Mouse (Mus musculus) erythroblast, embryonic 14.5 days (primary cell): ENCODE results near the gene Rnf220. TPM values are rescaled to one million over a fixed set of nuclear protein-coding genes. Genes with fewer than 3 reads are reported as not detected.

Source experiments
- H3K27me3 ChIP-seq: 2 replicates; pipeline ENCODE4 v1.6.1; 2012; ENCODE audit warnings: inconsistent platforms; ENCODE audit not compliant: control insufficient read depth
- H3K36me3 ChIP-seq: 2 replicates; pipeline ENCODE4 v1.6.1; 2012; ENCODE audit warnings: mild to moderate bottlenecking, inconsistent platforms; ENCODE audit not compliant: control insufficient read depth
- H3K4me1 ChIP-seq: 2 replicates; pipeline ENCODE4 v1.6.1; 2012; ENCODE audit warnings: inconsistent platforms; ENCODE audit not compliant: control insufficient read depth
- H3K4me3 ChIP-seq: replicated peaks from 2 replicates; pipeline ENCODE3; 2012; ENCODE audit warnings: moderate library complexity, mild to moderate bottlenecking, inconsistent platforms
- H3K9me3 ChIP-seq: 2 replicates; pipeline ENCODE4 v1.6.1; 2012; ENCODE audit warnings: low read length, inconsistent platforms, mixed read lengths; ENCODE audit not compliant: control insufficient read depth
- GATA1 ChIP-seq: IDR thresholded peaks from 2 replicates; pipeline ENCODE4 v1.6.1; 2012; ENCODE audit warnings: low read length, inconsistent platforms, mixed read lengths
- TAL1 ChIP-seq: IDR thresholded peaks from 3 replicates; pipeline ENCODE4 v1.6.1; 2012; ENCODE audit warnings: low read length, inconsistent platforms, mixed read lengths
- polyA plus RNA-seq: library from polyadenylated mRNA; stranded (reverse); fragments of >175 nt; gene quantifications from 2 replicates; pipeline ENCODE4 v1.2.3, GENCODE M21; 2012

Rnf220 gene
- polyA plus RNA-seq, 1 experiment, result 5.1 TPM

GRCm38 (mm10) chr4:117231208-117231607 is 265.6 kb downstream of the Rnf220 start:
- Histone ChIP-seq H3K27me3 (no peaks in the 10 kb centered on the region), H3K36me3 (no peaks in the 10 kb centered on the region), H3K4me3 (no peak overlapping the region), H3K9me3 (no peaks in the 10 kb centered on the region), H3K4me1 (no peaks in the 10 kb centered on the region)
- no peak for TF ChIP-seq TAL1
- TF ChIP-seq GATA1, result no peak

GRCm38 (mm10) chr4:117230331-117230730 is 266.5 kb downstream of the Rnf220 start:
- H3K27me3 ChIP-seq, result no peaks in the 10 kb centered on the region
- H3K4me1 ChIP-seq, result no peaks in the 10 kb centered on the region
- H3K4me3 ChIP-seq, result no peak overlapping the region
- no peaks in the 10 kb centered on the region for H3K36me3 ChIP-seq
- H3K9me3 ChIP-seq, result no peaks in the 10 kb centered on the region
- TF ChIP-seq GATA1, result no peak
- TF ChIP-seq TAL1, result no peak

GRCm38 (mm10) chr4:117229590-117229989 is 267.3 kb downstream of the Rnf220 start:
- Histone ChIP-seq H3K36me3 (no peaks in the 10 kb centered on the region), H3K9me3 (no peaks in the 10 kb centered on the region), H3K4me1 (no peaks in the 10 kb centered on the region), H3K27me3 (no peaks in the 10 kb centered on the region), H3K4me3 (no peak overlapping the region)
- no peak for TF ChIP-seq GATA1

- H3K36me3 ChIP-seq, result no peaks in the 10 kb centered on the region
- no peaks in the 10 kb centered on the region for H3K4me1 ChIP-seq
- no peak overlapping the region for H3K4me3 ChIP-seq
- H3K27me3 ChIP-seq, result no peaks in the 10 kb centered on the region
- H3K9me3 ChIP-seq, result no peaks in the 10 kb centered on the region
- TF ChIP-seq TAL1 (no peak), GATA1 (no peak)
Measured at GRCm38 (mm10) chr4:117225250-117225649, 271.6 kb downstream of the Rnf220 start.

- Histone ChIP-seq H3K4me1 (no peaks in the 10 kb centered on the region), H3K36me3 (no peaks in the 10 kb centered on the region), H3K9me3 (no peaks in the 10 kb centered on the region), H3K27me3 (no peaks in the 10 kb centered on the region), H3K4me3 (no peak overlapping the region)
- TF ChIP-seq TAL1 (no peak), GATA1 (no peak)
Measured at GRCm38 (mm10) chr4:117224122-117224521, 272.7 kb downstream of the Rnf220 start.

GRCm38 (mm10) chr4:117223001-117223400 is 273.9 kb downstream of the Rnf220 start:
- H3K4me3 ChIP-seq, result no peak overlapping the region
- H3K9me3 ChIP-seq, result no peaks in the 10 kb centered on the region
- no peaks in the 10 kb centered on the region for H3K27me3 ChIP-seq
- no peak for TF ChIP-seq TAL1
- no peak for TF ChIP-seq GATA1
- no peaks in the 10 kb centered on the region for H3K36me3 ChIP-seq
- peaks cover 3% of the 10 kb centered on the region for H3K4me1 ChIP-seq

GRCm38 (mm10) chr4:117221836-117222235 is 275.0 kb downstream of the Rnf220 start:
- H3K36me3 ChIP-seq, result no peaks in the 10 kb centered on the region
- TF ChIP-seq TAL1, result no peak
- no peak for TF ChIP-seq GATA1
- H3K9me3 ChIP-seq, result no peaks in the 10 kb centered on the region
- no peak overlapping the region for H3K4me3 ChIP-seq
- no peaks in the 10 kb centered on the region for H3K27me3 ChIP-seq
- H3K4me1 ChIP-seq, result peaks cover 3% of the 10 kb centered on the region

Other genes starting within 250 kb of the Rnf220 start
- 0.06 TPM in 2 replicates for gene Tmem53, start 245.1 kb downstream of the Rnf220 start, polyA plus RNA-seq
- gene Armh1, start 244.9 kb downstream of the Rnf220 start, polyA plus RNA-seq, result not detected in 2 replicates
- 18.1 and 20.6 TPM in 2 replicates for gene Eri3, start 53.3 kb upstream of the Rnf220 start, polyA plus RNA-seq
- 1.7 and 2.1 TPM in 2 replicates for gene Dmap1, start 185.2 kb upstream of the Rnf220 start, polyA plus RNA-seq
- gene Gm12845, start 227.4 kb upstream of the Rnf220 start, polyA plus RNA-seq, result not detected in 2 replicates